Mouse (Mus musculus) intestine, embryonic 16.5 days (tissue): ENCODE measurements around the gene Prg4. TPM values are rescaled to one million over a fixed set of nuclear protein-coding genes. Genes with fewer than 3 reads are reported as not detected.

ENCODE experiments used
- ATAC-seq: fragments of 200-750 bp; cut with Nextera tagmentation; 2 replicates; pipeline ENCODE4 v1.8.0; 2017; ENCODE audit warnings: moderate TSS enrichment, moderate library complexity
- H3K27ac ChIP-seq: fragments of 300-500 bp; sonication (generic); 2 replicates; pipeline ENCODE4 v1.5.1; 2014; ENCODE audit warnings: mild to moderate bottlenecking, low read length
- H3K27me3 ChIP-seq: fragments of 300-500 bp; sonication (generic); replicated peaks from 2 replicates; pipeline ENCODE4 v1.6.1; 2014; ENCODE audit warnings: low read length, control low read depth, mixed read lengths; ENCODE audit not compliant: control insufficient read depth, insufficient read depth
- H3K36me3 ChIP-seq: fragments of 300-500 bp; sonication (generic); 2 replicates; pipeline ENCODE4 v1.6.1; 2014; ENCODE audit warnings: low read length, control low read depth; ENCODE audit not compliant: control insufficient read depth, insufficient read depth
- H3K4me1 ChIP-seq: fragments of 300-500 bp; sonication (generic); 2 replicates; pipeline ENCODE4 v1.6.1; 2014; ENCODE audit warnings: low read length, control low read depth, mixed read lengths; ENCODE audit not compliant: control insufficient read depth, insufficient read depth
- H3K4me2 ChIP-seq: fragments of 300-500 bp; sonication (generic); 2 replicates; pipeline ENCODE4 v1.6.1; 2014; ENCODE audit warnings: low read depth, low read length, control low read depth
- H3K4me3 ChIP-seq: fragments of 300-500 bp; sonication (generic); 2 replicates; pipeline ENCODE4 v1.5.1; 2014; ENCODE audit warnings: mild to moderate bottlenecking, low read length
- H3K9ac ChIP-seq: fragments of 300-500 bp; sonication (generic); 2 replicates; pipeline ENCODE4 v1.6.1; 2014; ENCODE audit warnings: low read depth, low read length
- H3K9me3 ChIP-seq: fragments of 300-500 bp; sonication (generic); 2 replicates; pipeline ENCODE4 v1.6.1; 2016; ENCODE audit warnings: low read length, control low read depth; ENCODE audit not compliant: control insufficient read depth
- WGBS: fragments of 180-500 bp; shearing (Covaris S2); extraction: QIAGEN DNeasy Blood & Tissue Kit; methylation state at CpG from one replicate; pipeline ENCODE4 v1.1.7; 2014; 5-methylcytosine and 5-hydroxymethylcytosine counted together
- polyA plus RNA-seq: library from polyadenylated mRNA; unstranded; fragments of >200 nt; fragmentation: Nextera tagmentation; extraction: Ambion mirVana; gene quantifications from 2 replicates; pipeline ENCODE4 v1.2.1, GENCODE M21; 2015

Gene Prg4
- polyA plus RNA-seq, 1 experiment from 2014 or later = 0.22 TPM

DNA sequence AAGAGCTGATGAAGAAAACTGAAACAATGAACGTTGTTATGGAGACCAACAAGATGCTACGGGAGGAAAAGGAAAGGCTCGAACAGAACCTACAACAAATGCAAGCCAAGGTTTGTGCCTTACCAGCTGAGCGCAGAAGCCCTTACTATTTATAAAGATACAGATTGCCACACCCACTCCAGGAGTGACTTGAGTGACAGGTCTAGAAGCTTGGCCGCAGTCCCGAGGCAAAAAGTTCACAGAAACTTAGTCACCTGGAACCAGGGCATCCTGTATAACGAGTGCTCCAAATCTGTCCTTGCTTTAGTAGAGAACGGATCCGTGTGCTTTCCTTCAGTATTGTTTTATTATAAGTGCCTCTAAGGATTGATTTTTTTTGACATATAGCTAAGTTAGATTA is 40.3 kb downstream of the Prg4 start:
- WGBS = 94% methylated on average over 9 of the region's 9 CpGs
- H3K27ac ChIP-seq = no peak overlapping the region
- H3K36me3 ChIP-seq = peaks cover 18% of the 10 kb centered on the region; the same call in 1 of the 2 replicates

DNA sequence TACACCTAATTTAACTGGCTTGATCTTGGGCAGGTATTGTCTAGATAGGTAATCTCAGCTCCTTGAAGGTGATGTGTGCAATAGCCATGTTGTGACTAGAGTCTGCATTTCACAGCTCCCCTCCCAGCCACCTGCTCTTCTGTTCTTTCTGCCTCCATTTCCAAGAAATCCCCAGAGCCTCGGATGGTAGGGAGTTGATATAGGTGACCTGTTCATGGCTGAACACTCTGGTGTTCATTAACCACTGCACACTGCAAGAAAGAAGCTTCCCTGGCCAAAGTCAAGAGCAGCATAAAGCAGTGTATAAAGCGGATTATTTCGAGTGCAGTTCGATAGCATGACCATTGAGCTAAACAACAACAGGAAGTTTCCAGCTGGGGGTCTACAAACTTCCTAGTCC is 47.5 kb downstream of the Prg4 start:
- Histone ChIP-seq H3K4me2 (no peak overlapping the region), H3K27ac (no peak overlapping the region), H3K36me3 (peaks cover 27% of the 10 kb centered on the region), H3K27me3 (no peaks in the 10 kb centered on the region), H3K4me1 (no peaks in the 10 kb centered on the region), H3K4me3 (no peak overlapping the region), H3K9ac (no peak overlapping the region), H3K9me3 (no peaks in the 10 kb centered on the region)
- no peak for ATAC-seq
- 89% methylated on average over 4 of the region's 4 CpGs for WGBS

More for the DNA sequence above, 40.3 kb downstream of the Prg4 start:
- no peak overlapping the region for H3K4me2 ChIP-seq
- H3K4me1 ChIP-seq = no peaks in the 10 kb centered on the region
- no peaks in the 10 kb centered on the region for H3K27me3 ChIP-seq
- no peak overlapping the region for H3K4me3 ChIP-seq
- H3K9me3 ChIP-seq = no peaks in the 10 kb centered on the region
- H3K9ac ChIP-seq = no peak overlapping the region
- no peak for ATAC-seq

DNA sequence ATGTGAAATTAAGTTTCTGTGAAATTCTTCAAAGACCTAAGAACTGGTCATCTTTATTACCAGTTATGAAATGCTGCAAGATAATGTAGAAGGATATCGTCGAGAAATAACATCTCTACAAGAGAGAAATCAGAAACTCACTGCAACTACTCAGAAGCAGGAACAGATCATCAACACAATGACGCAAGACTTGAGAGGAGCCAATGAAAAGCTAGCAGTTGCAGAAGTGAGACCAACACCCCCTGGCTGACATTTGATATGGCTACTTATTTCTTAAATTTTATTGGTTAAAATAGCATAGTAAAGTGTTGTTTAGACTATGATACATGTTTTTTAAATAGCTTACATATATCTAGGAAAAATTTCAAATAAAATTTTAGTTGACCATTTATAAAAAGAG is 50.0 kb downstream of the Prg4 start:
- no peak overlapping the region for H3K27ac ChIP-seq
- H3K4me1 ChIP-seq = no peaks in the 10 kb centered on the region
- 92% methylated on average over 3 of the region's 3 CpGs for WGBS
- H3K4me2 ChIP-seq = no peak overlapping the region
- H3K9ac ChIP-seq = no peak overlapping the region
- H3K27me3 ChIP-seq = no peaks in the 10 kb centered on the region
- H3K36me3 ChIP-seq = peaks cover 23% of the 10 kb centered on the region
- no peaks in the 10 kb centered on the region for H3K9me3 ChIP-seq
- H3K4me3 ChIP-seq = no peak overlapping the region
- no peak for ATAC-seq

DNA sequence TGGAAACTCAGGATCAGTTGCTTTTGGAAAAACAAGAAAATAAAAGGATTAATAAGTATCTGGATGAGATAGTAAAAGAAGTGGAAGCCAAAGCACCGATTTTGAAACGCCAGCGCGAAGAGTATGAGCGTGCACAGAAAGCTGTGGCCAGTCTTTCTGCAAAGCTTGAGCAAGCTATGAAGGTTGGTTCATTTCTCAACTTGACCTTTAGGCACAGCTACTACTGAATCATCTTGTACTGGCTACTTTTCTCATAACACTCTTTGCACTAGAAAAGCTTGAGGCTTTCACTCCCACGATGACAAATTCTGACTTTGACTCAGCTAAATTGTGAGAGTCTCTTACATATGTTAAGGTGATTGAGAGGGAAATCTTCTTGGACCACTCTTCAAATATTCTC is 56.0 kb downstream of the Prg4 start:
- no peak overlapping the region for H3K4me3 ChIP-seq
- no peak overlapping the region for H3K9ac ChIP-seq
- ATAC-seq = no peak
- no peak overlapping the region for H3K27ac ChIP-seq
- peaks cover 10% of the 10 kb centered on the region for H3K36me3 ChIP-seq
- H3K9me3 ChIP-seq = no peaks in the 10 kb centered on the region
- WGBS = 94% methylated on average over 6 of the region's 6 CpGs
- no peaks in the 10 kb centered on the region for H3K4me1 ChIP-seq
- no peaks in the 10 kb centered on the region for H3K27me3 ChIP-seq
- no peak overlapping the region for H3K4me2 ChIP-seq

DNA sequence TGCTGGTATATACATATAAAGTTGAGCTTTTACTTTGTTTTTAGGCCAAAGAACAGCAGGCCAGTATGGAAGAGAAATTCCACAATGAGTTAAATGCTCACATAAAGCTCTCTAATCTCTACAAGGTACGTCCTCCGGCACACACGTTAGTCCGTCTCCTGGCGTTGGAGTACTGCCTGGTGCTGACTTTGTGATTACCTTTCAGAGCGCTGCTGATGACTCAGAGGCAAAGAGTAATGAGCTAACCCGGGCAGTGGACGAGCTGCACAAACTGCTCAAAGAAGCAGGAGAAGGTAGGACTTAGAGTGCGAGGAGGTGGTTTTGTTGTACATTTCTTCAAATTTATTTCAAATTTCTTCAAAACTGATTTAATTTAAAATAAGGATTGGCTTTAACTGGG is 58.7 kb downstream of the Prg4 start:
- H3K9ac ChIP-seq = no peak overlapping the region
- no peaks in the 10 kb centered on the region for H3K27me3 ChIP-seq
- H3K36me3 ChIP-seq = peaks cover 9% of the 10 kb centered on the region; the same call in 1 of the 2 replicates
- H3K4me1 ChIP-seq = no peaks in the 10 kb centered on the region
- WGBS = 82% methylated on average over 9 of the region's 9 CpGs
- H3K27ac ChIP-seq = no peak overlapping the region
- no peak overlapping the region for H3K4me2 ChIP-seq
- ATAC-seq = no peak
- H3K9me3 ChIP-seq = no peaks in the 10 kb centered on the region
- H3K4me3 ChIP-seq = no peak overlapping the region

DNA sequence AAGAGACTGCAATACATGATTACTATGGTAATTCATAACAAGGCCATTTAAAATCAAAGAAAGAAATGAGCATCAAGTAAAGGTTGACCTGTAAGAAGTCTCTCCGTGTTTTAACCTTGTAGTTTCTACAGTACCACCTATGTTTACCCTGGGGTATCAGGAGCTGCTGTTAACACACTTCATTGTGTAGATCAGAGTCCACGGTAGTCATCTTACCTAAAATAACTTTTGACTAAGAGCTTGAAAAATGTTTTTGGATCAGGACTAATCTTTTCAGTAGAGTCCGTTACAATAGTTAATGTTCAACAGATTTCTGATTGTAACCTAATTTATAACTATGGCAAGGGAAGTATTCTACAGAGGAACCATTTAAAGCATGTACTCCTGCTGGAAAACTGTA is 61.4 kb downstream of the Prg4 start:
- H3K36me3 ChIP-seq = peaks cover 4% of the 10 kb centered on the region; the same call in 1 of the 2 replicates
- H3K4me2 ChIP-seq = no peak overlapping the region
- ATAC-seq = no peak

DNA sequence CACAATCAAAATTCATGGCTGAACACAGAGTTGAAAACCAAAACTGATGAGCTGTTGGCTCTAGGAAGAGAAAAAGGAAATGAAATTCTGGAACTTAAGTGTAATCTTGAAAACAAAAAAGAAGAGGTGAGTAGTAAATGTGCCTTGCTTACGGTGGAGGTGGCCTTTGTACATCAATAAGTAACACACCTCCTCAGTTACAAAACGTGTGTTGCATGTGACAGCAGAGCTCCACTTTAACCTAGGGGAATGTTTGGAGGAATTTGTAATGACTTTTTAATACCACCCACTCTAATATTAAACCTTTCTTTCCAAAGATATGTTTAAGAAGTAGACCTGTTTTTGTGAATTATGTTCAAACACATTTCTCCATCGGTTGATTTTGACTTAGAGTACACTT is 62.1 kb downstream of the Prg4 start:
- Histone ChIP-seq H3K4me1 (no peaks in the 10 kb centered on the region), H3K36me3 (peaks cover 4% of the 10 kb centered on the region; the same call in 1 of the 2 replicates), H3K4me3 (no peak overlapping the region), H3K9ac (no peak overlapping the region), H3K27ac (no peak overlapping the region), H3K4me2 (no peak overlapping the region), H3K9me3 (no peaks in the 10 kb centered on the region), H3K27me3 (no peaks in the 10 kb centered on the region)
- 90% methylated on average over 3 of the region's 3 CpGs for WGBS
- ATAC-seq = no peak

More for the DNA sequence above, 61.4 kb downstream of the Prg4 start:
- H3K27me3 ChIP-seq = no peaks in the 10 kb centered on the region
- 76% methylated on average over 3 of the region's 3 CpGs for WGBS
- no peak overlapping the region for H3K27ac ChIP-seq
- no peak overlapping the region for H3K9ac ChIP-seq
- H3K9me3 ChIP-seq = no peaks in the 10 kb centered on the region
- no peak overlapping the region for H3K4me3 ChIP-seq
- no peaks in the 10 kb centered on the region for H3K4me1 ChIP-seq

Other genes with a start within 250 kb of the Prg4 start
- not detected in 2 replicates for gene Pdc, start 146.7 kb downstream of the Prg4 start, polyA plus RNA-seq
- gene Tpr, start 73.3 kb downstream of the Prg4 start, polyA plus RNA-seq = 106 and 120 TPM in 2 replicates
- 33.9 and 38.8 TPM in 2 replicates for gene Odr4, start 73.1 kb downstream of the Prg4 start, polyA plus RNA-seq